Mouse (Mus musculus): Measurements from ENCODE around the gene Slc44a5. TPM values are rescaled to one million over a fixed set of nuclear protein-coding genes. Genes with fewer than 3 reads are reported as not detected.
"Not testable (repeated sequence)": the region's sequence is repeated elsewhere in the genome, so short reads cannot be mapped to it uniquely, and the experiment has no call there.

Gene Slc44a5
- polyA plus RNA-seq, 1 experiment from 2014 or later: 1.8 TPM

- H3K27me3 ChIP-seq (ENCODE audit: control insufficient read depth, insufficient read depth, low read length): no peaks in the 10 kb centered on the region
- no peak overlapping the region for H3K4me2 ChIP-seq
- H3K4me3 ChIP-seq (ENCODE audit: low read depth, low read length): no peak overlapping the region
- no peak overlapping the region for H3K9ac ChIP-seq (ENCODE audit: low read depth, low read length)
- no peaks in the 10 kb centered on the region for H3K36me3 ChIP-seq (ENCODE audit: control insufficient read depth, insufficient read depth, low read length)
- 31% methylated on average over 5 of the region's 5 CpGs for WGBS (ENCODE audit: insufficient replicate concordance)
- peaks cover 12% of the 10 kb centered on the region; the same call in 1 of the 2 replicates for H3K4me1 ChIP-seq (ENCODE audit: control insufficient read depth, insufficient read depth, low read length)
- H3K9me3 ChIP-seq (replicated peaks; ENCODE audit: control insufficient read depth, low read length): no peaks in the 10 kb centered on the region
- no peak overlapping the region for H3K27ac ChIP-seq (ENCODE audit: low read depth, low read length)
- 0 out of 2 replicates have a peak, but pooled peaks have one; percentile 24 for ATAC-seq (replicated peaks; ENCODE audit: insufficient number of reproducible peaks, low FRiP score, low TSS enrichment)
Measured at GRCm38 (mm10) chr3:154058200-154058599, 85.0 kb downstream of the Slc44a5 start.

- not testable (repeated sequence) for ATAC-seq (replicated peaks; ENCODE audit: insufficient number of reproducible peaks, low FRiP score, low TSS enrichment); H3K4me3 ChIP-seq (ENCODE audit: low read depth, low read length); H3K27me3 ChIP-seq (ENCODE audit: control insufficient read depth, insufficient read depth, low read length); H3K27ac ChIP-seq (ENCODE audit: low read depth, low read length); H3K9ac ChIP-seq (ENCODE audit: low read depth, low read length); H3K9me3 ChIP-seq (replicated peaks; ENCODE audit: control insufficient read depth, low read length); H3K36me3 ChIP-seq (ENCODE audit: control insufficient read depth, insufficient read depth, low read length); H3K4me1 ChIP-seq (ENCODE audit: control insufficient read depth, insufficient read depth, low read length); H3K4me2 ChIP-seq
Measured at GRCm38 (mm10) chr3:154071989-154072388, 98.8 kb downstream of the Slc44a5 start.

DNA sequence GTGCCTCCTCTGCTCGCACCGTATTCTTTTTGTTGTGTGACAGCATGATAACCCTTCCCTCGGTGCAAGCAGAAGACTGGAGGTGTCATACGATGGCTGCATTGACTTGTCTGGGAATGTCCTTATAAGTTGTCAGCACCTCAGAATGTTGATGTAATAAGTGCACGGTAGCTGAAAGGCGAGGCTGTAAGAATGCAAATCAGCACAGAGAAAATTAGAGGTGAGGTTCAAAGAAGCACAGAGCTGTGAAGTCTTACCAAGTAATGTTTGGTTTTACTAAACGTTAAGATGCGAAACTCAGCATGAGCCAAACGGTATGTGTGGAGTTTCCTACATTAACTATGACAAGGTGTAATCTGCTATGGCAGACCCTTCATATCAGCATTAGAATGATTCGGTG lies 102.5 kb downstream of the Slc44a5 start:
- H3K36me3 ChIP-seq (ENCODE audit: control insufficient read depth, insufficient read depth, low read length): no peaks in the 10 kb centered on the region
- no peaks in the 10 kb centered on the region for H3K9me3 ChIP-seq (replicated peaks; ENCODE audit: control insufficient read depth, low read length)
- no peak overlapping the region for H3K9ac ChIP-seq (ENCODE audit: low read depth, low read length)
- H3K27ac ChIP-seq (ENCODE audit: low read depth, low read length): no peak overlapping the region
- no peak overlapping the region for H3K4me3 ChIP-seq (ENCODE audit: low read depth, low read length)
- H3K4me2 ChIP-seq: no peak overlapping the region
- 48% methylated on average over 10 of the region's 10 CpGs for WGBS (ENCODE audit: insufficient replicate concordance)
- ATAC-seq (replicated peaks; ENCODE audit: insufficient number of reproducible peaks, low FRiP score, low TSS enrichment): no peak
- H3K27me3 ChIP-seq (ENCODE audit: control insufficient read depth, insufficient read depth, low read length): no peaks in the 10 kb centered on the region
- H3K4me1 ChIP-seq (ENCODE audit: control insufficient read depth, insufficient read depth, low read length): no peaks in the 10 kb centered on the region

- no peak overlapping the region for H3K9ac ChIP-seq (ENCODE audit: low read depth, low read length)
- no peak overlapping the region for H3K4me3 ChIP-seq (ENCODE audit: low read depth, low read length)
- no peak overlapping the region for H3K27ac ChIP-seq (ENCODE audit: low read depth, low read length)
- H3K27me3 ChIP-seq (ENCODE audit: control insufficient read depth, insufficient read depth, low read length): no peaks in the 10 kb centered on the region
- WGBS (ENCODE audit: insufficient replicate concordance): 79% methylated on average over 12 of the region's 12 CpGs
- no peak for ATAC-seq (replicated peaks; ENCODE audit: insufficient number of reproducible peaks, low FRiP score, low TSS enrichment)
- H3K4me1 ChIP-seq (ENCODE audit: control insufficient read depth, insufficient read depth, low read length): no peaks in the 10 kb centered on the region
- H3K4me2 ChIP-seq: no peak overlapping the region
- no peaks in the 10 kb centered on the region for H3K36me3 ChIP-seq (ENCODE audit: control insufficient read depth, insufficient read depth, low read length)
- H3K9me3 ChIP-seq (replicated peaks; ENCODE audit: control insufficient read depth, low read length): no peaks in the 10 kb centered on the region
Measured at GRCm38 (mm10) chr3:154081687-154082086, 108.5 kb downstream of the Slc44a5 start.

GRCm38 (mm10) chr3:154082241-154082640 lies 109.0 kb downstream of the Slc44a5 start:
- 69% methylated on average over 9 of the region's 9 CpGs for WGBS (ENCODE audit: insufficient replicate concordance)
- no peak for ATAC-seq (replicated peaks; ENCODE audit: insufficient number of reproducible peaks, low FRiP score, low TSS enrichment)
- H3K27me3 ChIP-seq (ENCODE audit: control insufficient read depth, insufficient read depth, low read length): no peaks in the 10 kb centered on the region

DNA sequence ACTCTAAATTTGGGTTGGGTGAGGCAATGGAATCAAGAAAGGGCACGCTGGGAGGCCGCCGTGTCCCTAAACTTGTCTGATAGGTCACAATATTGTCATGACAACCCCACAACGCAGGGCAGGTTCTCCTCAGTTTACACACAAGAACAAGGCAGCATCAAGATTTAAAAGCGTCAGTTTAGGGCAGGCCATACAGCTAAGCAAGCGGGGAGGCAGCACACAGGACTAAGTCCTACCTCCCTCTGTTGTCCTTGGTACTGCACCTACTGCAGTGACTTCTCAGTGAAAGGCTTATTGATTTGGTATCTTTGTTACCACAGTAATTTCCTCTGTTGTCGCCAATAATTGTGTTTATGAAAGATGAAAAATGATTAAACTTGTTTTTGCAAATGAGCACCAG lies 109.7 kb downstream of the Slc44a5 start:
- H3K4me3 ChIP-seq (ENCODE audit: low read depth, low read length): no peak overlapping the region
- no peaks in the 10 kb centered on the region for H3K27me3 ChIP-seq (ENCODE audit: control insufficient read depth, insufficient read depth, low read length)
- no peak overlapping the region for H3K9ac ChIP-seq (ENCODE audit: low read depth, low read length)
- no peak for ATAC-seq (replicated peaks; ENCODE audit: insufficient number of reproducible peaks, low FRiP score, low TSS enrichment)
- no peaks in the 10 kb centered on the region for H3K4me1 ChIP-seq (ENCODE audit: control insufficient read depth, insufficient read depth, low read length)
- no peaks in the 10 kb centered on the region for H3K9me3 ChIP-seq (replicated peaks; ENCODE audit: control insufficient read depth, low read length)
- no peak overlapping the region for H3K4me2 ChIP-seq
- no peak overlapping the region for H3K27ac ChIP-seq (ENCODE audit: low read depth, low read length)
- no peaks in the 10 kb centered on the region for H3K36me3 ChIP-seq (ENCODE audit: control insufficient read depth, insufficient read depth, low read length)
- 68% methylated on average over 7 of the region's 7 CpGs for WGBS (ENCODE audit: insufficient replicate concordance)

More at GRCm38 (mm10) chr3:154082241-154082640, 109.0 kb downstream of the Slc44a5 start:
- Histone ChIP-seq H3K9me3 (replicated peaks; ENCODE audit: control insufficient read depth, low read length) (no peaks in the 10 kb centered on the region), H3K4me1 (ENCODE audit: control insufficient read depth, insufficient read depth, low read length) (no peaks in the 10 kb centered on the region), H3K27ac (ENCODE audit: low read depth, low read length) (no peak overlapping the region), H3K4me2 (no peak overlapping the region), H3K4me3 (ENCODE audit: low read depth, low read length) (no peak overlapping the region), H3K36me3 (ENCODE audit: control insufficient read depth, insufficient read depth, low read length) (no peaks in the 10 kb centered on the region), H3K9ac (ENCODE audit: low read depth, low read length) (no peak overlapping the region)

- 79% methylated on average over 5 of the region's 5 CpGs for WGBS (ENCODE audit: insufficient replicate concordance)
- no peak for ATAC-seq (replicated peaks; ENCODE audit: insufficient number of reproducible peaks, low FRiP score, low TSS enrichment)
- Histone ChIP-seq H3K4me1 (ENCODE audit: control insufficient read depth, insufficient read depth, low read length) (peaks cover 3% of the 10 kb centered on the region; the same call in 1 of the 2 replicates), H3K27ac (ENCODE audit: low read depth, low read length) (no peak overlapping the region), H3K9me3 (replicated peaks; ENCODE audit: control insufficient read depth, low read length) (no peaks in the 10 kb centered on the region), H3K4me3 (ENCODE audit: low read depth, low read length) (no peak overlapping the region), H3K9ac (ENCODE audit: low read depth, low read length) (no peak overlapping the region), H3K36me3 (ENCODE audit: control insufficient read depth, insufficient read depth, low read length) (no peaks in the 10 kb centered on the region), H3K4me2 (no peak overlapping the region), H3K27me3 (ENCODE audit: control insufficient read depth, insufficient read depth, low read length) (no peaks in the 10 kb centered on the region)
Measured at GRCm38 (mm10) chr3:154089996-154090395, 116.8 kb downstream of the Slc44a5 start.

- H3K9me3 ChIP-seq (replicated peaks; ENCODE audit: control insufficient read depth, low read length): no peaks in the 10 kb centered on the region
- H3K4me3 ChIP-seq (ENCODE audit: low read depth, low read length): no peak overlapping the region
- H3K36me3 ChIP-seq (ENCODE audit: control insufficient read depth, insufficient read depth, low read length): no peaks in the 10 kb centered on the region
- no peak overlapping the region for H3K9ac ChIP-seq (ENCODE audit: low read depth, low read length)
- no peaks in the 10 kb centered on the region for H3K27me3 ChIP-seq (ENCODE audit: control insufficient read depth, insufficient read depth, low read length)
- H3K4me2 ChIP-seq: peak overlapping the region; percentile 47
- peak overlapping the region; percentile 71 for H3K27ac ChIP-seq (ENCODE audit: low read depth, low read length)
- peak; percentile 83; the same call in 1 of the 2 replicates for ATAC-seq (replicated peaks; ENCODE audit: insufficient number of reproducible peaks, low FRiP score, low TSS enrichment)
- H3K4me1 ChIP-seq (ENCODE audit: control insufficient read depth, insufficient read depth, low read length): peaks cover 3% of the 10 kb centered on the region; the same call in 1 of the 2 replicates
- WGBS (ENCODE audit: insufficient replicate concordance): 68% methylated on average over 15 of the region's 15 CpGs
Measured at GRCm38 (mm10) chr3:154091468-154092338, 118.5 kb downstream of the Slc44a5 start.

GRCm38 (mm10) chr3:154092466-154092865 lies 119.2 kb downstream of the Slc44a5 start:
- peak overlapping the region; percentile 3 for H3K27ac ChIP-seq (ENCODE audit: low read depth, low read length)
- H3K27me3 ChIP-seq (ENCODE audit: control insufficient read depth, insufficient read depth, low read length): no peaks in the 10 kb centered on the region
- no peaks in the 10 kb centered on the region for H3K36me3 ChIP-seq (ENCODE audit: control insufficient read depth, insufficient read depth, low read length)
- no peaks in the 10 kb centered on the region for H3K9me3 ChIP-seq (replicated peaks; ENCODE audit: control insufficient read depth, low read length)
- H3K4me3 ChIP-seq (ENCODE audit: low read depth, low read length): no peak overlapping the region
- 0 out of 2 replicates have a peak, but pooled peaks have one; percentile 23 for ATAC-seq (replicated peaks; ENCODE audit: insufficient number of reproducible peaks, low FRiP score, low TSS enrichment)
- no peak overlapping the region for H3K9ac ChIP-seq (ENCODE audit: low read depth, low read length)
- H3K4me1 ChIP-seq (ENCODE audit: control insufficient read depth, insufficient read depth, low read length): peaks cover 3% of the 10 kb centered on the region; the same call in 1 of the 2 replicates
- H3K4me2 ChIP-seq: peak overlapping the region; percentile 47
- 46% methylated on average over 7 of the region's 7 CpGs for WGBS (ENCODE audit: insufficient replicate concordance)
